Mouse (Mus musculus): ENCODE measurements around the gene Xrcc2. TPM values are rescaled to one million over a fixed set of nuclear protein-coding genes. Genes with fewer than 3 reads are reported as not detected.

Gene Xrcc2
- polyA plus RNA-seq (2012; rRNA removed) (4.0 and 4.5 TPM in 2 replicates), polyA plus RNA-seq (2014; fragmentation: Nextera tagmentation; extraction: Ambion mirVana) (1.7 and 1.8 TPM in 2 replicates)

GRCm38 (mm10) chr5:25705567-25706349 is at the start of gene Xrcc2:
TSS of gene Xrcc2 (minus strand) at chr5:25705825.
- Histone ChIP-seq H3K27me3 (ENCODE audit: control insufficient read depth, insufficient read depth, low read length) (no peaks in the 10 kb centered on the region), H3K9me3 (ENCODE audit: control insufficient read depth, low read length) (no peaks in the 10 kb centered on the region), H3K27ac (peak within 1 kb of the TSS; percentile 12), H3K4me3 (ENCODE audit: insufficient read depth in 1 of 2, low read depth in 2 of 2, low read length in 2 of 2) (peak within 1 kb of the TSS; percentile 63 to 88), H3K4me2 (ENCODE audit: low read depth) (peak within 1 kb of the TSS; percentile 79), H3K4me1 (replicated peaks; ENCODE audit: control insufficient read depth in 2 of 2, insufficient read depth in 2 of 2, low read length in 1 of 2) (peaks cover 5 to 10% of the 10 kb centered on the region in 2 experiments; a peak in 3 of 4 replicates), H3K36me3 (replicated peaks; ENCODE audit: control insufficient read depth, insufficient read depth, low read depth) (peaks cover 2% of the 10 kb centered on the region; the same call in 1 of the 2 replicates), H3K9ac (replicated peaks) (peak within 1 kb of the TSS; percentile 48)
- WGBS (ENCODE audit: insufficient replicate concordance) = 8% methylated on average over 51 of the region's 51 CpGs
- ATAC-seq (ENCODE audit: insufficient read depth) (peak; percentile 92), DNase-seq (ENCODE audit: low read depth in 3 of 3, low spot score in 3 of 3) (peak; percentile 81 to 85 (median 81))
- TF ChIP-seq CTCF (IDR thresholded peaks at IDR 0.05; ENCODE audit: low read depth) (peak; percentile 36), EP300 (IDR thresholded peaks at IDR 0.05; ENCODE audit: low read depth) (no peak)

- DNase-seq (ENCODE audit: low read depth in 3 of 3, low spot score in 3 of 3) (no peak), ATAC-seq (ENCODE audit: insufficient read depth) (no peak)
- TF ChIP-seq EP300 (IDR thresholded peaks at IDR 0.05; ENCODE audit: low read depth) (no peak), CTCF (IDR thresholded peaks at IDR 0.05; ENCODE audit: low read depth) (no peak)
- Histone ChIP-seq H3K36me3 (replicated peaks; ENCODE audit: control insufficient read depth, insufficient read depth, low read depth) (no peaks in the 10 kb centered on the region), H3K9ac (replicated peaks) (no peak overlapping the region), H3K4me3 (ENCODE audit: insufficient read depth in 1 of 2, low read depth in 2 of 2, low read length in 2 of 2) (no peak overlapping the region), H3K27ac (no peak overlapping the region), H3K4me1 (replicated peaks; ENCODE audit: control insufficient read depth in 2 of 2, insufficient read depth in 2 of 2, low read length in 1 of 2) (0 out of 4 replicates have a peak, but pooled peaks cover 0 to under 1% of the 10 kb centered on the region in 2 experiments), H3K9me3 (ENCODE audit: control insufficient read depth, low read length) (no peaks in the 10 kb centered on the region), H3K4me2 (ENCODE audit: low read depth) (no peak overlapping the region), H3K27me3 (ENCODE audit: control insufficient read depth, insufficient read depth, low read length) (no peaks in the 10 kb centered on the region)
- WGBS (ENCODE audit: insufficient replicate concordance) = 24% methylated on average over 2 of the region's 2 CpGs
Measured at GRCm38 (mm10) chr5:25754236-25754766, 48.7 kb upstream of the Xrcc2 start.

- 43% methylated on average over 8 of the region's 8 CpGs for WGBS (ENCODE audit: insufficient replicate concordance)
- Histone ChIP-seq H3K4me1 (replicated peaks; ENCODE audit: control insufficient read depth in 2 of 2, insufficient read depth in 2 of 2, low read length in 1 of 2) (no peaks in the 10 kb centered on the region), H3K4me2 (ENCODE audit: low read depth) (no peak overlapping the region), H3K27ac (no peak overlapping the region), H3K4me3 (ENCODE audit: insufficient read depth in 1 of 2, low read depth in 2 of 2, low read length in 2 of 2) (no peak overlapping the region), H3K27me3 (ENCODE audit: control insufficient read depth, insufficient read depth, low read length) (no peaks in the 10 kb centered on the region), H3K36me3 (replicated peaks; ENCODE audit: control insufficient read depth, insufficient read depth, low read depth) (no peaks in the 10 kb centered on the region), H3K9me3 (ENCODE audit: control insufficient read depth, low read length) (no peaks in the 10 kb centered on the region), H3K9ac (replicated peaks) (no peak overlapping the region)
- ATAC-seq (ENCODE audit: insufficient read depth) (no peak), DNase-seq (ENCODE audit: low read depth in 3 of 3, low spot score in 3 of 3) (no peak)
- TF ChIP-seq CTCF (IDR thresholded peaks at IDR 0.05; ENCODE audit: low read depth) (no peak), EP300 (IDR thresholded peaks at IDR 0.05; ENCODE audit: low read depth) (no peak)
Measured at GRCm38 (mm10) chr5:25753556-25754235, 48.1 kb upstream of the Xrcc2 start.

DNA sequence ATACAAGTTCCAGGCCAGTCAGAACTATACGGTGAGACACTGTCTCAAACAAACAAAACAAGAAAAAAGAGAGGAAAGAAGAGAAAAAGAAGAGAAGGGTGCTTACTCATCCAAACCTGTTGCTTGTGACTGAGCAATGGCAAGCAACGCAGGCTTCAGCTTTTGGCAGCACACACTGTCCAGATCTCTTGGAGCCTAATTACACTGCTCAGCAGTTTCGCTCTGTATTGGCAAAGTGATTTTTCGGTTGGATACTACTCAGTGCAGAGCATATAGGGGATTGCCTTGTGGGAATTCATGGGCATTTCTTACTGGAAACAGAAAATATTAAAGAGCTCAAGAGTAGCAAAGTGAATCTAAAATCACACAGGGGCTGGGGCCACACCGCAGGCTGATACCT is 47.2 kb upstream of the Xrcc2 start:
- Histone ChIP-seq H3K4me2 (ENCODE audit: low read depth) (no peak overlapping the region), H3K27me3 (ENCODE audit: control insufficient read depth, insufficient read depth, low read length) (no peaks in the 10 kb centered on the region), H3K4me3 (ENCODE audit: insufficient read depth in 1 of 2, low read depth in 2 of 2, low read length in 2 of 2) (no peak overlapping the region), H3K36me3 (replicated peaks; ENCODE audit: control insufficient read depth, insufficient read depth, low read depth) (no peaks in the 10 kb centered on the region), H3K9ac (replicated peaks) (no peak overlapping the region), H3K27ac (no peak overlapping the region), H3K9me3 (ENCODE audit: control insufficient read depth, low read length) (no peaks in the 10 kb centered on the region), H3K4me1 (replicated peaks; ENCODE audit: control insufficient read depth in 2 of 2, insufficient read depth in 2 of 2, low read length in 1 of 2) (no peaks in the 10 kb centered on the region)
- 67% methylated on average over 5 of the region's 5 CpGs for WGBS (ENCODE audit: insufficient replicate concordance)
- no peak for ATAC-seq (ENCODE audit: insufficient read depth)
- TF ChIP-seq CTCF (IDR thresholded peaks at IDR 0.05; ENCODE audit: low read depth) (no peak), EP300 (IDR thresholded peaks at IDR 0.05; ENCODE audit: low read depth) (no peak)
- no peak for DNase-seq (ENCODE audit: low read depth in 3 of 3, low spot score in 3 of 3)

DNA sequence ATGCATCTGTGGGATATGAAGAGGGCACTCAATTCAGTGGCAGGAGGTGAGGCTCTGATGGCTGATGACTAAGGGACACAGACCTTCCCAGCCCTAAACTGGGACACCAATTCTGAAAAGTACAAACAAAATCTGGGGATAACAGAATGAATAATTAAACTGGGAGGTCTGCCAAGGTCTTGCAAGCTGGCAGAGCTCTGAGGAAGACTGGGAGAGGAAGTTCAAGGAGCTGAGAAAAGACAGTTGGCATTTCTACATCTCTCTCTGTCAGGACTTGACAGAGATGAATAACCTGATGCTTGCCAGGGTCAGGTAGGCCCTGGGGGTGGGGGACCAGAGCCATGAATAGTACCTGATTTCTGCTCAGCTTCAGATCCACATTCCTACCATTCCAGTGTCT is 45.9 kb upstream of the Xrcc2 start:
- DNase-seq (ENCODE audit: low read depth in 3 of 3, low spot score in 3 of 3) = no peak

More for the DNA sequence above, 45.9 kb upstream of the Xrcc2 start:
- Histone ChIP-seq H3K9me3 (ENCODE audit: control insufficient read depth, low read length) (no peaks in the 10 kb centered on the region), H3K4me3 (ENCODE audit: insufficient read depth in 1 of 2, low read depth in 2 of 2, low read length in 2 of 2) (no peak overlapping the region), H3K4me1 (replicated peaks; ENCODE audit: control insufficient read depth in 2 of 2, insufficient read depth in 2 of 2, low read length in 1 of 2) (no peaks in the 10 kb centered on the region), H3K36me3 (replicated peaks; ENCODE audit: control insufficient read depth, insufficient read depth, low read depth) (no peaks in the 10 kb centered on the region), H3K27ac (no peak overlapping the region), H3K4me2 (ENCODE audit: low read depth) (no peak overlapping the region), H3K27me3 (ENCODE audit: control insufficient read depth, insufficient read depth, low read length) (no peaks in the 10 kb centered on the region), H3K9ac (replicated peaks) (no peak overlapping the region)
- ATAC-seq (ENCODE audit: insufficient read depth) = no peak
- TF ChIP-seq EP300 (IDR thresholded peaks at IDR 0.05; ENCODE audit: low read depth) (no peak), CTCF (IDR thresholded peaks at IDR 0.05; ENCODE audit: low read depth) (no peak)
